In genomic region chr7:109719286-109719685, GRCm38 (mm10) we compare ENCODE assay signal across 8 mouse cellular contexts. TPM values are rescaled to one million over a fixed set of nuclear protein-coding genes. Genes with fewer than 3 reads are reported as not detected.
DNase-seq lines count a peak whose midpoint lies in the region; ATAC-seq and TF ChIP-seq lines count a peak whose summit lies in the region.
"Had no signal": no experiment of that assay in that cellular context is flagged by ENCODE, and none has a peak within 500 bp of the region (broad histone marks: within the 10 kb centered on the region; RNA-seq: fewer than 3 reads in every experiment).

No protein-coding gene starts in this region.

- no peak overlapping the region for H3K4me2 ChIP-seq in hindbrain, postnatal 0 days (ENCODE audit: low read depth, low read length)
- no peak overlapping the region for H3K4me2 ChIP-seq in hindbrain, embryonic 16.5 days (ENCODE audit: low read length)
- H3K4me2 ChIP-seq in lung, embryonic 14.5 days: no peak overlapping the region

- H3K27ac ChIP-seq in hindbrain, postnatal 0 days: no peak overlapping the region
- no peak overlapping the region for H3K27ac ChIP-seq in hindbrain, embryonic 16.5 days (ENCODE audit: low read depth, low read length)
- no peak overlapping the region for H3K27ac ChIP-seq in thymus, adult 2 months (ENCODE audit: control insufficient read depth, insufficient read depth, low read length)
- no peak overlapping the region for H3K27ac ChIP-seq in lung, embryonic 14.5 days (ENCODE audit: low read depth)

- no peaks in the 10 kb centered on the region for H3K4me1 ChIP-seq in hindbrain, postnatal 0 days (ENCODE audit: insufficient read depth, low read length)
- no peaks in the 10 kb centered on the region for H3K4me1 ChIP-seq in hindbrain, embryonic 16.5 days (ENCODE audit: control insufficient read depth, insufficient read depth, low read depth, low read length)
- no peaks in the 10 kb centered on the region for H3K4me1 ChIP-seq in thymus, adult 2 months (replicated peaks; ENCODE audit: control insufficient read depth, insufficient read depth, low read length)
- no peaks in the 10 kb centered on the region for H3K4me1 ChIP-seq in lung, embryonic 14.5 days (ENCODE audit: insufficient read depth)

- H3K36me3 ChIP-seq in hindbrain, postnatal 0 days (ENCODE audit: insufficient read depth, low read length): no peaks in the 10 kb centered on the region
- no peaks in the 10 kb centered on the region for H3K36me3 ChIP-seq in hindbrain, embryonic 16.5 days (ENCODE audit: control insufficient read depth, insufficient read depth, low read length)
- no peaks in the 10 kb centered on the region for H3K36me3 ChIP-seq in thymus, adult 2 months (ENCODE audit: control insufficient read depth, insufficient read depth, low read length)
- no peaks in the 10 kb centered on the region for H3K36me3 ChIP-seq in lung, embryonic 14.5 days (ENCODE audit: insufficient read depth)

- DNase-seq in hindbrain, postnatal 0 days (ENCODE audit: low spot score): peak; percentile 78
- DNase-seq in thymus, adult 2 months: peak; percentile 11
- DNase-seq in thymus, adult 18-20 months: no peak
- DNase-seq in cerebellum, postnatal 14 days: peak; percentile 55 to 69
- peak; percentile 85 for DNase-seq in lung, embryonic 14.5 days

- TF ChIP-seq POLR2A in thymus, adult 2 months (IDR thresholded peaks at IDR 0.05; ENCODE audit: control insufficient read depth, extremely low read depth, insufficient read depth, low read length, poor library complexity): no peak

- TF ChIP-seq CTCF in hindbrain, postnatal 0 days (IDR thresholded peaks at IDR 0.05; ENCODE audit: low read depth): peak; percentile 66
- no peak for TF ChIP-seq CTCF in thymus, adult 2 months (IDR thresholded peaks at IDR 0.05; ENCODE audit: borderline replicate concordance, control insufficient read depth, extremely low read depth, insufficient read depth, low read length, poor library complexity)
- TF ChIP-seq CTCF in lung, embryonic 14.5 days (IDR thresholded peaks at IDR 0.05; ENCODE audit: low read depth): peak; percentile 64

- WGBS in hindbrain, postnatal 0 days: 59% methylated on average over 9 of the region's 9 CpGs
- WGBS in hindbrain, embryonic 16.5 days: 66% methylated on average over 9 of the region's 9 CpGs
- 68% methylated on average over 9 of the region's 9 CpGs for WGBS in thymus, adult 2 months
- 56% methylated on average over 9 of the region's 9 CpGs for WGBS in lung, embryonic 14.5 days

- no peak for ATAC-seq in hindbrain, postnatal 0 days
- no peak for ATAC-seq in hindbrain, embryonic 16.5 days
- ATAC-seq in lung, embryonic 14.5 days (ENCODE audit: insufficient read depth): no peak; the same call in 1 of the 2 replicates
- ATAC-seq in erythroid progenitor cell, adult 5-6 weeks (replicated peaks; ENCODE audit: low FRiP score, poor library complexity, severe bottlenecking): no peak

- no peak overlapping the region for H3K9ac ChIP-seq in hindbrain, postnatal 0 days (replicated peaks; ENCODE audit: low read length)
- H3K9ac ChIP-seq in hindbrain, embryonic 16.5 days (ENCODE audit: low read depth, low read length): no peak overlapping the region
- H3K9ac ChIP-seq in lung, embryonic 14.5 days: no peak overlapping the region

- H3K27me3 ChIP-seq in hindbrain, postnatal 0 days (ENCODE audit: insufficient read depth, low read length): no peaks in the 10 kb centered on the region
- H3K27me3 ChIP-seq in hindbrain, embryonic 16.5 days (replicated peaks; ENCODE audit: control insufficient read depth, insufficient read depth, low read length): no peaks in the 10 kb centered on the region
- no peaks in the 10 kb centered on the region for H3K27me3 ChIP-seq in thymus, adult 2 months (ENCODE audit: control insufficient read depth, insufficient read depth, low read length)
- no peaks in the 10 kb centered on the region for H3K27me3 ChIP-seq in lung, embryonic 14.5 days (ENCODE audit: insufficient read depth, low read length)

- no peaks in the 10 kb centered on the region for H3K9me3 ChIP-seq in hindbrain, postnatal 0 days (ENCODE audit: low read length)
- H3K9me3 ChIP-seq in hindbrain, embryonic 16.5 days (ENCODE audit: control insufficient read depth, low read length): no peaks in the 10 kb centered on the region
- H3K9me3 ChIP-seq in lung, embryonic 14.5 days (ENCODE audit: low read depth, low read length): no peaks in the 10 kb centered on the region

- H3K4me3 ChIP-seq in hindbrain, postnatal 0 days (ENCODE audit: low read length): no peak overlapping the region
- H3K4me3 ChIP-seq in hindbrain, embryonic 16.5 days (ENCODE audit: low read length): no peak overlapping the region
- no peak overlapping the region for H3K4me3 ChIP-seq in thymus, adult 2 months (ENCODE audit: control insufficient read depth, insufficient read depth, low read length)
- H3K4me3 ChIP-seq in lung, embryonic 14.5 days (ENCODE audit: low read depth, low read length): no peak overlapping the region

RNA-seq across cellular contexts. Expression of gene BC051019, which starts 4.4 kb away (rescaled TPM):
- 0.68 TPM in 1 of 2 replicates, not detected in the other for total RNA-seq in hindbrain, postnatal 0 days (2014; rRNA removed)
- 0.63 and 0.67 TPM in 2 replicates for polyA plus RNA-seq in hindbrain, postnatal 0 days (2015; fragmentation: Nextera tagmentation; extraction: Ambion mirVana)
- polyA plus RNA-seq in hindbrain, embryonic 16.5 days (2015; fragmentation: Nextera tagmentation; extraction: Ambion mirVana): 0.28 and 0.31 TPM in 2 replicates
- 0.20 and 0.43 TPM in 2 replicates for polyA plus RNA-seq in thymus, adult 2 months (2012; rRNA removed)
- polyA plus RNA-seq in lung, embryonic 14.5 days (2014; fragmentation: Nextera tagmentation; extraction: Ambion mirVana): 0.38 TPM in 1 of 2 replicates, not detected in the other
- not detected in 2 replicates for total RNA-seq in erythroid progenitor cell, adult 5-6 weeks (2015; ENCODE audit: low replicate concordance)
- not detected in 2 replicates for total RNA-seq in erythroid progenitor cell, adult 5-6 weeks (2017; ENCODE audit: low replicate concordance)

RNA-seq across cellular contexts. Expression of gene Ascl3, which starts 12.2 kb away (rescaled TPM):
- total RNA-seq in hindbrain, postnatal 0 days (2014; rRNA removed): not detected in 2 replicates
- polyA plus RNA-seq in hindbrain, postnatal 0 days (2015; fragmentation: Nextera tagmentation; extraction: Ambion mirVana): 0.44 TPM in 1 of 2 replicates, not detected in the other
- 0.47 and 0.54 TPM in 2 replicates for polyA plus RNA-seq in hindbrain, embryonic 16.5 days (2015; fragmentation: Nextera tagmentation; extraction: Ambion mirVana)
- polyA plus RNA-seq in thymus, adult 2 months (2012; rRNA removed): 0.70 and 1.1 TPM in 2 replicates
- 0.38 TPM in 1 of 2 replicates, not detected in the other for polyA plus RNA-seq in lung, embryonic 14.5 days (2014; fragmentation: Nextera tagmentation; extraction: Ambion mirVana)
- total RNA-seq in erythroid progenitor cell, adult 5-6 weeks (2015; ENCODE audit: low replicate concordance): not detected in 2 replicates
- total RNA-seq in erythroid progenitor cell, adult 5-6 weeks (2017; ENCODE audit: low replicate concordance): not detected in 2 replicates
- total RNA-seq: layer of hippocampus, adult 18-20 months had no signal

RNA-seq across cellular contexts. Expression of gene Akip1, which starts 15.8 kb away (rescaled TPM):
- 1.5 and 9.9 TPM in 2 replicates for total RNA-seq in hindbrain, postnatal 0 days (2014; rRNA removed)
- polyA plus RNA-seq in hindbrain, postnatal 0 days (2015; fragmentation: Nextera tagmentation; extraction: Ambion mirVana): 15.9 and 16.7 TPM in 2 replicates
- 16.7 and 17.7 TPM in 2 replicates for polyA plus RNA-seq in hindbrain, embryonic 16.5 days (2015; fragmentation: Nextera tagmentation; extraction: Ambion mirVana)
- 13.8 and 14.6 TPM in 2 replicates for polyA plus RNA-seq in thymus, adult 2 months (2012; rRNA removed)
- 32.4 and 33.7 TPM in 2 replicates for polyA plus RNA-seq in lung, embryonic 14.5 days (2014; fragmentation: Nextera tagmentation; extraction: Ambion mirVana)
- 36.8 and 57.0 TPM in 2 replicates for total RNA-seq in erythroid progenitor cell, adult 5-6 weeks (2015; ENCODE audit: low replicate concordance)
- total RNA-seq in erythroid progenitor cell, adult 5-6 weeks (2017; ENCODE audit: low replicate concordance): 21.6 and 23.0 TPM in 2 replicates

RNA-seq across cellular contexts. Expression of gene St5, which starts 15.9 kb away (rescaled TPM):
- 29.7 and 34.0 TPM in 2 replicates for total RNA-seq in hindbrain, postnatal 0 days (2014; rRNA removed)
- 21.0 and 21.2 TPM in 2 replicates for polyA plus RNA-seq in hindbrain, postnatal 0 days (2015; fragmentation: Nextera tagmentation; extraction: Ambion mirVana)
- polyA plus RNA-seq in hindbrain, embryonic 16.5 days (2015; fragmentation: Nextera tagmentation; extraction: Ambion mirVana): 21.3 and 27.5 TPM in 2 replicates
- 20.8 and 21.7 TPM in 2 replicates for polyA plus RNA-seq in thymus, adult 2 months (2012; rRNA removed)
- polyA plus RNA-seq in lung, embryonic 14.5 days (2014; fragmentation: Nextera tagmentation; extraction: Ambion mirVana): 67.4 and 68.6 TPM in 2 replicates
- total RNA-seq in erythroid progenitor cell, adult 5-6 weeks (2015; ENCODE audit: low replicate concordance): 143 and 246 TPM in 2 replicates
- 82.6 and 96.9 TPM in 2 replicates for total RNA-seq in erythroid progenitor cell, adult 5-6 weeks (2017; ENCODE audit: low replicate concordance)

RNA-seq across cellular contexts. Expression of gene Tmem9b, which starts 33.4 kb away (rescaled TPM):
- total RNA-seq in hindbrain, postnatal 0 days (2014; rRNA removed): 224 and 308 TPM in 2 replicates
- 159 and 163 TPM in 2 replicates for polyA plus RNA-seq in hindbrain, postnatal 0 days (2015; fragmentation: Nextera tagmentation; extraction: Ambion mirVana)
- 138 and 147 TPM in 2 replicates for polyA plus RNA-seq in hindbrain, embryonic 16.5 days (2015; fragmentation: Nextera tagmentation; extraction: Ambion mirVana)
- polyA plus RNA-seq in thymus, adult 2 months (2012; rRNA removed): 38.8 and 45.3 TPM in 2 replicates
- 50.4 and 53.0 TPM in 2 replicates for polyA plus RNA-seq in lung, embryonic 14.5 days (2014; fragmentation: Nextera tagmentation; extraction: Ambion mirVana)
- 57.8 and 63.1 TPM in 2 replicates for total RNA-seq in erythroid progenitor cell, adult 5-6 weeks (2015; ENCODE audit: low replicate concordance)
- 22.2 and 22.6 TPM in 2 replicates for total RNA-seq in erythroid progenitor cell, adult 5-6 weeks (2017; ENCODE audit: low replicate concordance)

Comparison
In these comparisons a context has a peak if more than half of its experiments do, and no peak if none do; other contexts are left out.
1. DNase-seq: peak in hindbrain, postnatal 0 days (single experiment), thymus, adult 2 months (single experiment), cerebellum, postnatal 14 days (2 of 2) and lung, embryonic 14.5 days (single experiment); none in thymus, adult 18-20 months (0 of 2).